Mouse (Mus musculus): ENCODE measurements around the gene Pnkp. TPM values are rescaled to one million over a fixed set of nuclear protein-coding genes. Genes with fewer than 3 reads are reported as not detected.

Pnkp gene
- polyA plus RNA-seq, 1 experiment: 261 TPM

DNA sequence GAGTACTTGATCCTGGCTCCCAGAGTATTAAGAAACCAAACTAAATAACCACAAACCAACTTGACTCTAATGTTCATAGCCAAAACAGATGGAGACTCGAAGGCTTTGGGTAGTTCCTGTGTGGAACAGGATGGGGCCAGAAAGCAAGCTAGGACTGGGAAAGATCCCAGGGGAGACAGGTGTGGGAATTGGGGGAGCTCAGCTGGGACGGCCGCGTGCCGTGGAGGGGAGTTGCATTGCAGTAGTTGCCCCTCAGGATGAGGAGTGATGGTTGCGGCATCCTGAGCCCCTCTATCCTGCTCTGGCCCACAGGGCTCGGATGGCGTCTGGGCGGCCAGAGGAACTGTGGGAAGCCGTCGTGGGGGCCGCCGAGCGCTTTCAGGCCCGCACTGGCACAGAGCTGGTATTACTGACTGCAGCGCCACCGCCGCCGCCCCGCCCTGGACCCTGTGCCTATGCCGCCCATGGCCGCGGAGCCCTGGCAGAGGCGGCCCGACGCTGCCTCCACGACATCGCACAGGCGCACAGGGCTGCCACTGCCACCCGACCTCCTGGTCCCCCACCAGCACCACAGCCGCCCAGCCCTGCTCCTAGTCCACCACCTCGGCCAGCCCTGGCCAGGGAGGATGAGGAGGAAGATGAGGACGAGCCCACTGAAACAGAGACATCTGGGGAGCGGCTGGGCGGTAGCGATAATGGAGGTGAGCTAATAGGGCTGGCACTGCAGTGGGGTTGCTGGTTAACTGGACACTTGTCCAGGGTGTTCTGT, 4.5 kb upstream of the Pnkp start:
- Histone ChIP-seq H3K4me3 (replicated peaks; ENCODE audit: control insufficient read depth, low read depth, low read length) (no peak overlapping the region), H3K4me1 (ENCODE audit: control insufficient read depth, insufficient read depth, low read length) (peaks cover 7% of the 10 kb centered on the region; the same call in 1 of the 2 replicates), H3K27ac (ENCODE audit: control insufficient read depth, insufficient read depth, low read depth, low read length, poor library complexity) (no peak overlapping the region)
- WGBS: 92% methylated on average over 36 of the region's 36 CpGs
- TF ChIP-seq POLR2A (IDR thresholded peaks at IDR 0.05; ENCODE audit: borderline replicate concordance, control insufficient read depth, low read depth, low read length): no peak; the same call in 1 of the 2 replicates

DNA sequence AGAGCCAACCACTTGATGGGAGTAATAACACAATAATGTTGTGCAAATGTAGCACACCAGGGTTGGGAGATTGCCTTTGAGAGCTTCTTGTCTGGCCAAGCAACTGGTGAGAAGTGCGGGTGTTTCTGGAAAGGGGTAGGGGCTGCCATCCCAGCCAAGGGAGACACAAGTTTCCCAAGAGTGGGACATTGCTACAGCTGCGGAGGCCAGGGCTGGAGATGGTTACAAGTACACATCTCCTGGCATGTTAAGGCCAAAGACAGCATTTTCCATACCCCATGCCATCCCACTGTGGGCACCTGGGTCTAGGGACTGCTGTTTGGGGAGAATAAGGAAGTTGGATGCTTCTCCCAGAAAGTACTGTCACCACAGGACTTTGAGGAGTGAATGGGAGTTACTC, 3.9 kb upstream of the Pnkp start:
- H3K4me3 ChIP-seq (replicated peaks; ENCODE audit: control insufficient read depth, low read depth, low read length): no peak overlapping the region
- no peak overlapping the region for H3K27ac ChIP-seq (ENCODE audit: control insufficient read depth, insufficient read depth, low read depth, low read length, poor library complexity)
- peaks cover 6% of the 10 kb centered on the region; the same call in 1 of the 2 replicates for H3K4me1 ChIP-seq (ENCODE audit: control insufficient read depth, insufficient read depth, low read length)
- WGBS: 92% methylated on average over 2 of the region's 2 CpGs
- no peak for TF ChIP-seq POLR2A (IDR thresholded peaks at IDR 0.05; ENCODE audit: borderline replicate concordance, control insufficient read depth, low read depth, low read length)
- TF ChIP-seq CTCF (IDR thresholded peaks at IDR 0.05; ENCODE audit: control insufficient read depth, insufficient read depth, low read length): no peak

DNA sequence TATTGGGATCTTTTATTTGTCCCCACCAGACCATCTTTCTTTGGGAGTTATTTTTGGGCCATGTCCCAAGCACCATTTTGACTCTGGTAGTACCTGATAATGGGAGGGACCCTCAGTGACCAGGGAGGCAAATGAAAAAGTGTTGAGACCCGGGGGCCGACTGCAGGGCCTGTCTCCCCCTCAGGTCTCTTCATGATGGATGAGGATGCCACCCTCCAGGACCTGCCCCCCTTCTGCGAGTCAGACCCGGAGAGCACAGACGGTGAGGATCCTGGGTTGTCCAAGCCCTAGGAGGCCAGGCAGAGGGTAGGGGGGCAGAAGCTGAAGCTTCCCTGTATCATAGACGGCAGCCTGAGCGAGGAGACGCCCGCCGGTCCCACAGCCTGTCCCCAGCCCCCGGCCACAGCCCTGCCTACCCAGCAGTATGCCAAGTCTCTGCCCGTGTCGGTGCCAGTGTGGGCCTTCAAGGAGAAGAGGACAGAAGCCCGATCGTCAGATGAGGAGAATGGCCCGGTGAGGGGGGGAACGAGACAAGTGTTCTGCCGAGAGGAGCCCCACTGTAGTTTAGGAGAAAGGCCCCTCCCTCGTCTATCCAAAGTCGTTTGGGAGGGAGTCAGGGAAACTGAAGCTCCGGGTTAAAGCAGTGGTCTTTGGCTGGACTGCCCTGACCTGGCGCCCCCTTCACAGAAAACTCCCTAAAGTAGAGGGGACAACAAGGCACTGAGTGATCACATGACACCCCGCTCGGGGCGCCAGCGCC, 3.2 kb upstream of the Pnkp start:
- H3K4me1 ChIP-seq (ENCODE audit: control insufficient read depth, insufficient read depth, low read length): peaks cover 6% of the 10 kb centered on the region; the same call in 1 of the 2 replicates
- peak overlapping the region; percentile 98 for H3K27ac ChIP-seq (ENCODE audit: control insufficient read depth, insufficient read depth, low read depth, low read length, poor library complexity)
- TF ChIP-seq CTCF (IDR thresholded peaks at IDR 0.05; ENCODE audit: control insufficient read depth, insufficient read depth, low read length) (no peak), POLR2A (IDR thresholded peaks at IDR 0.05; ENCODE audit: borderline replicate concordance, control insufficient read depth, low read depth, low read length) (no peak)
- 24% methylated on average over 26 of the region's 26 CpGs for WGBS
- peak overlapping the region; percentile 82 for H3K4me3 ChIP-seq (replicated peaks; ENCODE audit: control insufficient read depth, low read depth, low read length)

DNA sequence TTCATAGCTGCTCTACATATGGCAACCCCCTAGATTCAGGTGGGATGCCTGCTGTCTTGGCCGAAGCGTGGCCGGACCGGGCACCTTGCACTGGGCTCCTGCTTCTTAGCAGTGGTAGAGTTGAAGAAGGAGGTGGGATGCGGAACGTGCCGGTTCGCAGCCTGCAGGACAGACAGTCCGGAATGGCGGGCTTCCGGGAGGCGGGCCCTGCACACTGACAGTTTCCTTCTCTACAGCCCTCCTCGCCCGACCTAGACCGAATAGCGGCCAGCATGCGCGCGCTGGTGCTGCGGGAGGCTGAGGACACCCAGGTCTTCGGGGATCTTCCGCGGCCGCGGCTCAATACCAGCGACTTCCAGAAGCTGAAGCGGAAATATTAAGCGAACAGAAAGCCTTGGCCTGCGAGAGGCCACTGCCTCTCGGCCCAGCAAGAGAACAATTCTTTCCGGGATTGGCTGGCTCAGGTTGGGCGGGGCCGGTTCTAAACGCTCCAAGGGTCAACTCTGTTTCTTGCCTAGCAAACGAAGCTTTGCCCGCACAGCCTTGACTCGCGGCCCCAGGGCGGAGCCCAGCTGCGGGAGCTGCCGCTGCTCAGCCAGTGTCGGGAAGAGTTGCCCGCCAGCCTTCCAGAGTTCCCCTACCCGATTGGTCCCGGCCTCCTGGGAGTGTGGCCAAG, 2.4 kb upstream of the Pnkp start:
- peaks cover 6% of the 10 kb centered on the region; the same call in 1 of the 2 replicates for H3K4me1 ChIP-seq (ENCODE audit: control insufficient read depth, insufficient read depth, low read length)
- peak overlapping the region; percentile 98 for H3K27ac ChIP-seq (ENCODE audit: control insufficient read depth, insufficient read depth, low read depth, low read length, poor library complexity)
- H3K4me3 ChIP-seq (replicated peaks; ENCODE audit: control insufficient read depth, low read depth, low read length): peak overlapping the region; percentile 82
- WGBS: under 1% methylated on average over 45 of the region's 45 CpGs
- no peak for TF ChIP-seq CTCF (IDR thresholded peaks at IDR 0.05; ENCODE audit: control insufficient read depth, insufficient read depth, low read length)
- TF ChIP-seq POLR2A (IDR thresholded peaks at IDR 0.05; ENCODE audit: borderline replicate concordance, control insufficient read depth, low read depth, low read length): peak; percentile 79

DNA sequence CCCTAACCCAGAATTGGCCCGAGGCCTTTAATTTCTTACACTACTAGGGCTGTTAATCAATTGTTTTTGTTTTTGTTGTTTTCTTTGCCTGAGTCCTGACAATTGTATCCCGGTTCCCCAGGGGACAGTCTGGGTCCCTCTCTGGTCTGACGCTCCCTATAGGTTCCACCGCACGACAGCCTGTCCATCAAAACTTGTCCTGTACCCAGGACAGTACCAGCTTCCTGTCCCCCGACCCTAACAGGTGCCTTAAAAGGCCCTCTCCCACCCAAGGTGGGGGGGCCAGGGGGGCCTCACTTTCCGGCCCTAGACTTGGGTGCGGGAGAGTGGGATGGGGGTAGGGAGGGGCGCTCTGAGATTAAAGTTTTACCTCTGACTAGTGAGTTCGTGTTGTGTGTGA, 1.9 kb upstream of the Pnkp start:
- TF ChIP-seq POLR2A (IDR thresholded peaks at IDR 0.05; ENCODE audit: borderline replicate concordance, control insufficient read depth, low read depth, low read length) (no peak), CTCF (IDR thresholded peaks at IDR 0.05; ENCODE audit: control insufficient read depth, insufficient read depth, low read length) (no peak)
- Histone ChIP-seq H3K27ac (ENCODE audit: control insufficient read depth, insufficient read depth, low read depth, low read length, poor library complexity) (peak overlapping the region; percentile 98), H3K4me1 (ENCODE audit: control insufficient read depth, insufficient read depth, low read length) (peaks cover 6% of the 10 kb centered on the region; the same call in 1 of the 2 replicates), H3K4me3 (replicated peaks; ENCODE audit: control insufficient read depth, low read depth, low read length) (peak overlapping the region; percentile 82)
- WGBS: 33% methylated on average over 10 of the region's 10 CpGs

DNA sequence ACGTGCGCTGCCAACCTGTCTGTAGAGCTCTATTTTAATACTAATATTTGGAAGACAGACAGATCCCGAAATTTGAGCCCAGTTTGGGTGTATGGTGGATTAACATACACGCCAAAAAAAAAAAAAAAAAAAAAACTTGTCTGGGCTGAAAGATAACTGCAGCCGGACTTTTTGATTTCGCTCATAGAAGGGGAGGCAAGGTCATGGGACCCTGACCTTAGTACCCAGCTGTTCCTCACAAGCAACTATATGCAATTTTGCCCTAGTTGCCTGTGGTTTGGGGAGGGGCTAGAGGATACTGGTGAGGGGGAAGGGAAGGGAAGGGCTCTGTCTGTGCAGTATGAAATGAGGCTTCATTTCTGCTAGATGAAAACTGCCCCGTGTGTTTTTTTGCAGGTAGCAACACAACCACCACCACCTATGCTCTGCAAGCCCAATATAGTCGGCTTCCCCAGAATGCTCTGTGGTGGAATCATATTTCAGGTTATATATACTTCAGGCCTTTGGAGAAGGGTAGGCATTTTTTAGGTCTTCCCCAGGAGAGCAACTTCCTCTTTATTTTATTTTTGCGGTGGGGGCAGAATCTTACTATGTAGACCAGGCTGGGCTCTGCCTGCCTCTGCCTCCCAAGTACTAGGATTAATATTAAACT, 548 bp upstream of the Pnkp start:
- H3K4me1 ChIP-seq (ENCODE audit: control insufficient read depth, insufficient read depth, low read length): peaks cover 4% of the 10 kb centered on the region; the same call in 1 of the 2 replicates
- TF ChIP-seq POLR2A (IDR thresholded peaks at IDR 0.05; ENCODE audit: borderline replicate concordance, control insufficient read depth, low read depth, low read length) (no peak), CTCF (IDR thresholded peaks at IDR 0.05; ENCODE audit: control insufficient read depth, insufficient read depth, low read length) (no peak)
- 15% methylated on average over 9 of the region's 9 CpGs for WGBS
- H3K4me3 ChIP-seq (replicated peaks; ENCODE audit: control insufficient read depth, low read depth, low read length): peak overlapping the region; percentile 87
- peak overlapping the region; percentile 88 for H3K27ac ChIP-seq (ENCODE audit: control insufficient read depth, insufficient read depth, low read depth, low read length, poor library complexity)

DNA sequence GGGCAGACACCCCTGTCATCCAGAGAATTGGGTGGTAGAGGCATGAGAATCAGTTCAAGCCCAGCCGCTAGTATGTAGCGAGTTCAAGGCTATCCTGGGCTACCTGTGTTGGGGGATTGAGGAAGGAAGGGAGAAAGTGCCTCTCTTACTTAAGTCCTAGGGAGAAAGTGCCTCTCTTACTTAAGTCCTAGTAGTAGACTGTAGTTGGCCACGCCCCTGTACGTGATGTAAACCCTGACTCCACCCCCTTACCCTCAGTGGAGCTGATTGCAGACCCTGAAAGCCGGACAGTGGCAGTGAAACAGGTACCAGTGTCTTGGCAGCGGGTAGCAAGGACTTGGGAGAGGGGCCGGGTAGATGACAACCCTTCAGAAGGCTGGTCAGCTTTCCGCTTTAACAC, 966 bp downstream of the Pnkp start:
- Histone ChIP-seq H3K4me3 (replicated peaks; ENCODE audit: control insufficient read depth, low read depth, low read length) (peak overlapping the region; percentile 64), H3K27ac (ENCODE audit: control insufficient read depth, insufficient read depth, low read depth, low read length, poor library complexity) (peak overlapping the region; percentile 88; the same call in 1 of the 2 replicates), H3K4me1 (ENCODE audit: control insufficient read depth, insufficient read depth, low read length) (peaks cover 4% of the 10 kb centered on the region; the same call in 1 of the 2 replicates)
- 19% methylated on average over 8 of the region's 8 CpGs for WGBS
- TF ChIP-seq POLR2A (IDR thresholded peaks at IDR 0.05; ENCODE audit: borderline replicate concordance, control insufficient read depth, low read depth, low read length): no peak
- no peak for TF ChIP-seq CTCF (IDR thresholded peaks at IDR 0.05; ENCODE audit: control insufficient read depth, insufficient read depth, low read length)

All from bone marrow, adult 2 months (tissue).